Mouse (Mus musculus): ENCODE results near the gene Grm8. TPM values are rescaled to one million over a fixed set of nuclear protein-coding genes. Genes with fewer than 3 reads are reported as not detected.

The Grm8 gene
- total and polyA plus RNA-seq, 3 experiments, result 0.42 to 0.52 TPM; not detected in 1

- TF ChIP-seq MYC (IDR thresholded peaks at IDR 0.05; ENCODE audit: low read depth, low read length), result no peak
- peak; percentile 36; the same call in 1 of the 2 replicates for TF ChIP-seq ETS1 (IDR thresholded peaks at IDR 0.05; ENCODE audit: low read depth, low read length)
- TF ChIP-seq JUND (IDR thresholded peaks at IDR 0.05; ENCODE audit: low read depth, low read length), result no peak
- no peak for TF ChIP-seq RAD21 (IDR thresholded peaks at IDR 0.05; ENCODE audit: low read depth, low read length)
- TF ChIP-seq MAZ (IDR thresholded peaks at IDR 0.05; ENCODE audit: low read depth, low read length), result no peak
- TF ChIP-seq HCFC1 (IDR thresholded peaks at IDR 0.05; ENCODE audit: low read depth, low read length), result no peak
- TF ChIP-seq MAX (IDR thresholded peaks at IDR 0.05; ENCODE audit: low read length), result no peak
- peak; percentile 55 to 76 for TF ChIP-seq EP300 (IDR thresholded peaks at IDR 0.05; ENCODE audit: low read depth in 1 of 2, low read length in 2 of 2)
- TF ChIP-seq GATA1 (IDR thresholded peaks at IDR 0.05; ENCODE audit: low read depth, low read length), result peak; percentile 72
- TF ChIP-seq MYB (IDR thresholded peaks at IDR 0.05; ENCODE audit: low read depth, low read length), result no peak
- peak; percentile 82 for TF ChIP-seq TCF12 (IDR thresholded peaks at IDR 0.05; ENCODE audit: low read depth, low read length)
- Histone ChIP-seq H3K4me3 (ENCODE audit: control insufficient read depth in 1 of 2, insufficient read depth in 1 of 2, low read depth in 2 of 2, low read length in 2 of 2) (0 out of 4 replicates have a peak overlapping the region, but pooled peaks of 1 of the 2 experiments have one; percentile 13), H3K36me3 (ENCODE audit: control insufficient read depth in 1 of 2, insufficient read depth in 2 of 2, low read length in 2 of 2) (peaks cover 0 to 25% of the 10 kb centered on the region in 2 experiments; a peak in 2 of 4 replicates), H3K27ac (ENCODE audit: control insufficient read depth, low read depth, low read length) (peak overlapping the region; percentile 60; the same call in 1 of the 2 replicates), H3K9me3 (replicated peaks; ENCODE audit: insufficient read depth, low read length) (no peaks in the 10 kb centered on the region), H3K4me1 (ENCODE audit: control insufficient read depth in 1 of 2, insufficient read depth in 2 of 2, low read length in 2 of 2) (peaks cover 7 to 18% of the 10 kb centered on the region in 2 experiments), H3K79me2 (ENCODE audit: control insufficient read depth, insufficient read depth, low read length, poor library complexity) (no peaks in the 10 kb centered on the region), H3K27me3 (ENCODE audit: control insufficient read depth in 1 of 2, insufficient read depth in 2 of 2, low read length in 2 of 2) (no peaks in the 10 kb centered on the region), H3K9ac (ENCODE audit: control insufficient read depth, low read depth, low read length, poor library complexity, severe bottlenecking) (no peak overlapping the region)
- peak; percentile 42 for DNase-seq (ENCODE audit: low read depth, low spot score)
Measured at GRCm38 (mm10) chr6:27895153-27895552, 239.8 kb downstream of the Grm8 start.

- H3K36me3 ChIP-seq (ENCODE audit: control insufficient read depth in 1 of 2, insufficient read depth in 2 of 2, low read length in 2 of 2), result peaks cover 0 to 26% of the 10 kb centered on the region in 2 experiments; a peak in 2 of 4 replicates
Measured at GRCm38 (mm10) chr6:27892886-27893285, 242.1 kb downstream of the Grm8 start.

GRCm38 (mm10) chr6:27888391-27888790 is 246.6 kb downstream of the Grm8 start:
- peaks cover 0 to 18% of the 10 kb centered on the region in 2 experiments; a peak in 2 of 4 replicates for H3K36me3 ChIP-seq (ENCODE audit: control insufficient read depth in 1 of 2, insufficient read depth in 2 of 2, low read length in 2 of 2)
- no peaks in the 10 kb centered on the region for H3K9me3 ChIP-seq (replicated peaks; ENCODE audit: insufficient read depth, low read length)
- no peaks in the 10 kb centered on the region for H3K27me3 ChIP-seq (ENCODE audit: control insufficient read depth in 1 of 2, insufficient read depth in 2 of 2, low read length in 2 of 2)
- 0 out of 2 replicates have a peak overlapping the region, but pooled peaks have one; percentile 28 for H3K27ac ChIP-seq (ENCODE audit: control insufficient read depth, low read depth, low read length)
- no peak overlapping the region for H3K9ac ChIP-seq (ENCODE audit: control insufficient read depth, low read depth, low read length, poor library complexity, severe bottlenecking)
- DNase-seq (ENCODE audit: low read depth, low spot score), result peak; percentile 12
- H3K79me2 ChIP-seq (ENCODE audit: control insufficient read depth, insufficient read depth, low read length, poor library complexity), result no peaks in the 10 kb centered on the region
- peaks cover 11 to 17% of the 10 kb centered on the region in 2 experiments for H3K4me1 ChIP-seq (ENCODE audit: control insufficient read depth in 1 of 2, insufficient read depth in 2 of 2, low read length in 2 of 2)
- TF ChIP-seq MYC (IDR thresholded peaks at IDR 0.05; ENCODE audit: low read depth, low read length), result no peak
- TF ChIP-seq SIN3A (IDR thresholded peaks at IDR 0.05; ENCODE audit: low read length), result no peak
- no peak for TF ChIP-seq ELF1 (IDR thresholded peaks at IDR 0.05; ENCODE audit: low read depth, low read length)
- no peak for TF ChIP-seq ZC3H11A (IDR thresholded peaks at IDR 0.05; ENCODE audit: low read depth, low read length)
- no peak for TF ChIP-seq TAL1 (IDR thresholded peaks at IDR 0.05; ENCODE audit: low read length)
- no peak for TF ChIP-seq CHD2 (IDR thresholded peaks at IDR 0.05; ENCODE audit: low read length)
- TF ChIP-seq EP300 (IDR thresholded peaks at IDR 0.05; ENCODE audit: low read depth in 1 of 2, low read length in 2 of 2), result no peak
- TF ChIP-seq POLR2A (IDR thresholded peaks at IDR 0.05; ENCODE audit: control insufficient read depth in 1 of 2, insufficient read depth in 1 of 2, low read depth in 1 of 2, low read length in 2 of 2, poor library complexity in 1 of 2), result no peak
- no peak overlapping the region for H3K4me3 ChIP-seq (ENCODE audit: control insufficient read depth in 1 of 2, insufficient read depth in 1 of 2, low read depth in 2 of 2, low read length in 2 of 2)

More at GRCm38 (mm10) chr6:27892886-27893285, 242.1 kb downstream of the Grm8 start:
- Histone ChIP-seq H3K9me3 (replicated peaks; ENCODE audit: insufficient read depth, low read length) (no peaks in the 10 kb centered on the region), H3K4me1 (ENCODE audit: control insufficient read depth in 1 of 2, insufficient read depth in 2 of 2, low read length in 2 of 2) (peaks cover 15 to 28% of the 10 kb centered on the region in 2 experiments), H3K27ac (ENCODE audit: control insufficient read depth, low read depth, low read length) (no peak overlapping the region), H3K27me3 (ENCODE audit: control insufficient read depth in 1 of 2, insufficient read depth in 2 of 2, low read length in 2 of 2) (no peaks in the 10 kb centered on the region), H3K79me2 (ENCODE audit: control insufficient read depth, insufficient read depth, low read length, poor library complexity) (no peaks in the 10 kb centered on the region), H3K9ac (ENCODE audit: control insufficient read depth, low read depth, low read length, poor library complexity, severe bottlenecking) (no peak overlapping the region), H3K4me3 (ENCODE audit: control insufficient read depth in 1 of 2, insufficient read depth in 1 of 2, low read depth in 2 of 2, low read length in 2 of 2) (no peak overlapping the region)
- no peak for DNase-seq (ENCODE audit: low read depth, low spot score)
- TF ChIP-seq RAD21 (IDR thresholded peaks at IDR 0.05; ENCODE audit: low read depth, low read length) (no peak), GATA1 (IDR thresholded peaks at IDR 0.05; ENCODE audit: low read depth, low read length) (no peak), SIN3A (IDR thresholded peaks at IDR 0.05; ENCODE audit: low read length) (no peak), CHD1 (IDR thresholded peaks at IDR 0.05; ENCODE audit: low read depth, low read length) (no peak)

All from MEL (cell line).